Mouse (Mus musculus): ENCODE measurements at regions not wholly inside any gene's neighbourhood (a gene's known extent, or its start where the extent isn't known, plus 50 kb on each side); places are given as distances from the start of the nearest gene placed in this dataset.

DNA sequence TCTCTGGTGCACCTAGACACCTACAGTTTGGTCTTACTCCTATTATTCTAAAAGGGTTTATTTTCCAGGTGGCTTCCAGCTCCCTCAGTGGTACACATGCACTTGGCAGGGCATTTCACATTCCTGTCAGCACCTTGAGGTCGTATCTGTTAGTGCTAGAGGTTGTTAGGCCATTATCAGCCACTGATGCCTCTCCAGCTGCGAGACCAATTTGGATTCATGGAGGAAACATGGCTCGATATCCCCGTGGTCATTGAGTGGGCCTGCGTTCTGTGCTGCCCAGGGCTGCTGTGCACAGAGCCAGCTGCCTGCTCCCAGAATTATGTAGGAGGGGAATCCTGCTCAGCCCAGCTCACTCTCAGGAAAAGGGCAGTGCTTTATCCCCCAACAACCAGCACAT lies 60.1 kb upstream of the Irx1 start:
- H3K27ac ChIP-seq: no peak overlapping the region
- no peak for TF ChIP-seq CTCF (conservative IDR thresholded peaks at IDR 0.05)
- DNase-seq (ENCODE audit: low spot score in 2 of 2): no peak
- no peak overlapping the region for H3K4me3 ChIP-seq

DNA sequence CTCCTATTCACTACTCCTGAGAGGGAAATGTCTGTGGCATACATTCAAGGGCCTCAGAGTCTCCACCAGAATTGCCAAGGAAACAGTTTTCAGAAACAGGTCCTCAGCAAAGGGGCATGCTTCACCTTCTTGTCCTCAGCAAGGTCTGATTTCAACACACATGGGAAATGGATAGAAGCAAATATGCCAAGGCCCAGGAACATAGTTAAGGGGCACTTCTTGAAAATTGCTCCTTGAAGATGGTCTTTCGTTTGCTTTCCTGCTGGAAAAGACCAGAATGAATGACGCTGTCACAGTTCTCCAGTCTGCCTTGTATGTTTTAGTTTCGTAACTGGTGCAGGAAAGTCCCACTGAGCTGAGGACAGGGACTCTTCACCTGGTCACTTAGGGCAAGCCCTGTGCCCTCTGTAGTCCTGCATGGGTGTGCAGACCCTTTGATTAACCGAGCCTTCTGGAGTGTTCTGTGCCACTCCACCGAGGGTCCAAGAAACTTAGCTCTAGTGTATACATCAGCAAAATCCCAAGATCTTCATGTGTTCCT lies 80.5 kb upstream of the Irx1 start:
- TF ChIP-seq CTCF (conservative IDR thresholded peaks at IDR 0.05): no peak
- H3K27ac ChIP-seq: no peak overlapping the region
- H3K4me3 ChIP-seq: no peak overlapping the region
- DNase-seq (ENCODE audit: low spot score in 2 of 2): no peak

DNA sequence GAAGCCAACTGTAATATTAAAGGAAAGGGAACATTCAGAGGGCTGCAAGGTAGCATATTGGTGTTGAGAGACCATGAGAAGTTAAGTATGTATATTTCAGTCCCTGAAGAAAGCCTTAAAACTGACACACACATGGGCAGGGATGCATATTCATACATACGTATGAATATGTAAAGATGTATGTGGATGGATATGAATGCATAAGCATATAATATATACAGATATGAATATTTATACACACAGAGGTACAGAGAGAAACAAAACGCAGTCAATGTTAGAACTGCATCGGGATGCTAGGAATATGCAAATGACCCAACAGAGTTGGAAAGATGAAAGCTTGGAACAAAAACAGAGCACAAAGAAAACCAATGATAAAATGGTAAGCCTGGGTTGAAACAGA lies 92.9 kb upstream of the Irx1 start:
- Histone ChIP-seq H3K4me3 (no peak overlapping the region), H3K27ac (no peak overlapping the region)
- DNase-seq (ENCODE audit: low spot score in 2 of 2): no peak
- no peak for TF ChIP-seq CTCF (conservative IDR thresholded peaks at IDR 0.05)

DNA sequence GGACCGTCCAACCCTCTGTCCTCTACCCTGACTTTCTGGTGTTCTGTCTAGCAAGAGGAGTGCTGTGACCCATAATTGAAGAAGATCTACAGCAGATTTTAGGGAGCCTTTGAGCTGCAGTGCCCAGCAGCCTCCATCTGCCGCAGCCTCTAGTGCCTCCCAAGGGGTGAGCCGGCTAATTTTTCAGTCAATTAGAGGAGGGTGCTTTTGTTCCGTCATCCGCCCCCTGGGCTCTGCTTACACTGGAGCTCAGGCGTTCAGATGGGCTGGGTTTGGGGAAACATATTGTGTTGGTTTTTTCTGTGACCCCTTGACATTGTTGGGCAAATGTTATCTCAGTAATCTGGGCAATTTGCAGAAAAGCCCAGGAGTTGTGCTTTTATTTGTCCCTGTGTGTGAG lies 98.1 kb upstream of the Irx1 start:
- DNase-seq (ENCODE audit: low spot score in 2 of 2): no peak
- TF ChIP-seq CTCF (conservative IDR thresholded peaks at IDR 0.05): no peak

DNA sequence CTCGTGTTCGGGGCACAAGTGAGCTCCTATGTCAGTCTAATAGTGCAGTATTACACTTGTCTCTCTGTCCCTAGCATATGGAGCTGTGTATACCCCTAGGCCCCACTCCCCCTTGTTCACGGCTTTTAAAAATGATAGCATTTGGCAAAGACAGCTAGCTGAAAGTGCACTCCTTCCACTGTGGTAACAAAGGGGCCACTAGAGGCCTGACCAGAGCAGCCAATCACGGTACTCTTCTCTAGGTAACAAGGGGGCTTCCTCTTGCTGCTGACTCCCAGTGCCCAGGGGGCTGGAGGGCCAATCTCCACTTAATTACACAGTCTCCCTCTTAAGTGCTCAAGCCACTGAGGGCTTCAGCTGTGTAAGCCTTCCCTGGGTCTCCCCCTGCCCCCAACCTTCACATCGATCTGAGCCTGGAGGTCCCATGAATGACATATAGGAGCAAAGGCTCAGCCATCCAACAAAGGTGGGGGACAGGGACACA lies 99.8 kb upstream of the Irx1 start:
- no peak for TF ChIP-seq CTCF (conservative IDR thresholded peaks at IDR 0.05)

More for the DNA sequence above, 98.1 kb upstream of the Irx1 start:
- Histone ChIP-seq H3K27ac (no peak overlapping the region), H3K4me3 (no peak overlapping the region)

DNA sequence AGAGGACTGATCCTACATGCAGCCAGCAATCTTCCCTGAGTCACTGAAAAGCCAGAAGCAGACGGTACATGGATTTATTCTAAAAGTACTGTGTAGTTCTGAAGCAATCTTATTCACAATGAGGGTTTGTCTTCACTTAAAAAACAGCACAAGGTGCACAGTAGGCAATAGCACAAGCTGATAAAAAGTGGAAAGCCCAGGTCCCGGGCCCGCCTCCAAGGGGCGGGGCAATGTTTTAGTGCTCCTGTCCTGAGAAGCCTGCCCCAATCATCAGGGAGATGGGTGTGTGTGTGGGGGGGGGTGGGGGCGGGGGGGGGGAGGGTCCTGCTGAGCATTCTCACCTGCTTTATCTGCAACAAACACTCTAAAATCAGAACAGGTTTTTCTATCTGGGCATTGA lies 133.1 kb upstream of the Irx1 start:
- no peak for TF ChIP-seq CTCF (conservative IDR thresholded peaks at IDR 0.05)
- Histone ChIP-seq H3K27ac (no peak overlapping the region), H3K4me3 (no peak overlapping the region)
- DNase-seq (ENCODE audit: low spot score in 2 of 2): no peak

More for the DNA sequence above, 99.8 kb upstream of the Irx1 start:
- no peak overlapping the region for H3K27ac ChIP-seq
- no peak overlapping the region for H3K4me3 ChIP-seq
- DNase-seq (ENCODE audit: low spot score in 2 of 2): no peak

DNA sequence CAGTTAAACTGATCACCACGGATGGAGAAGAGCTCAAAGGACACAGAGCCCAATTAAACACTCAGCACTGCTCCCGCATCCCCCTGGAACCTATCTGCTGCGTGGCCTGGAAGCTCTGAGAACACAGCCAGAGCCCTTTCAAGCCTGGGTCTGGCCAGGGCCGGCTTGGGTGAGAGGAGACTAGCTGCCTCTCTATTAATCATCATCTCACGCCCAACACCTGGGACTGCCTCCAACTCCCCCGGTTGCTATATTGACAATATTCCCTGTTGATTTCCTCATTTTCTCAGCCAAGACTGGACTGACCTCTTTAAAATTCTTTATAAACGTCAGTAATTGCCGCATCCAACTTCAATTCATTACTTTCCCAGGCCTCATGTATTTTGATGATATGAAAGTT lies 133.7 kb upstream of the Irx1 start:
- no peak for TF ChIP-seq CTCF (conservative IDR thresholded peaks at IDR 0.05)
- Histone ChIP-seq H3K4me3 (no peak overlapping the region), H3K27ac (no peak overlapping the region)
- peak in 1 of 2 experiments; percentile 4 for DNase-seq (ENCODE audit: low spot score in 2 of 2)

DNA sequence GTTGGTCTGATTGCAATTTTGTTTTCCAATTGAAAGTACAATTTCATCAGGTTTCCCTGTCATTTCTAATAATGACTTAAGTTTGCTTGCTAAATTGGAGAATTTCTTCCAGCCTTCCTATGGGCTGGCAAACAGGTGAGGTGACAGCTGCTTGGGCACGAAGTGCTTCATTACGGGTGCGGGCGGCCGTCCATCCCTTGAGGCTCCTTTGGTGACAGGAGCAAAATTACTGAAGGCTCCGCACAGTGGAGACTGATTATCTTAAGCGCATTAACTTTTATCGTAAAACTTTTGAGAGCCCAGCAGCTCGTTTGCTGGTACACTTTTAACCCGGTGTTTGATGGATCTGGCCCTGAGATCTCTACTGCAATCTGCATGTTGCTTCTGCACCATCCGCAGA lies 134.3 kb upstream of the Irx1 start:
- H3K4me3 ChIP-seq: no peak overlapping the region
- no peak for TF ChIP-seq CTCF (conservative IDR thresholded peaks at IDR 0.05)
- no peak for DNase-seq (ENCODE audit: low spot score in 2 of 2)
- no peak overlapping the region for H3K27ac ChIP-seq

DNA sequence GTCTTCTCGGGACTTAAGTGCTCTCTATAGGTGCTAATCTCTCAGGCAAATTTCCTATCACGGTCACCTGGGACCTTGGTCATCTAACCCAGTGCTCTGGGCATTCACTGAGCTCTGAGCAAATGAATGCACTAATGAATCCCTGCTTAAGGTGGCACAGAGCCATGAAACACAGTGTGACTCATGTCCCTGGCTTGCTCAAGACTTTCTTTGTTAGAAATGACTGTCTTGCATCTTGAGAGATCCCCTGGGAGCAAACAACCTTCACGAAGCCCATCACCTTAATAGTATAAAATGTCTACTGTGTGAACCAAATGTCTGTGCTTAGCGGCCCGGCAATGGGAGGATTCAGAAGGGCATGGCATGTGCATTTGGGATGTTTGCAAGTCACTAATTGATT lies 137.2 kb upstream of the Irx1 start:
- no peak for TF ChIP-seq CTCF (conservative IDR thresholded peaks at IDR 0.05)

DNA sequence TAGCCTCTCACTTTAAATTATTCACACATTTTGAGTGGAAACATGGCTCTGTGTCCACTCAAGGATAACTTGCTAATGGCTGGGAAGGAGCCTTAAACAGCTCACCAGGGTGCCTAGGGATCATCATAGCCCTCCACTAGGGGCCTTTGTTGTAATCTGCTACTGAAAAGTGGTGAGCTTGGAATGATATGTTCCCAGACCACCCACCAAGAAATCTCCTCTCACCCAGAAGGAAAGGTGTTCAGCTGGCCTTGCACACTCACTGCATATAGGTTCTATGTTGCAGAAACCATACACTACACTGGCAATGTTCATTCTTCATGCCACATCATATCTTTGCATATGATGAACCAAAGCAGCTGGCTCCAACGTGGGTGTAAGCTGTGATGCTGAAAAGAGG lies 145.1 kb upstream of the Irx1 start:
- no peak overlapping the region for H3K27ac ChIP-seq
- H3K4me3 ChIP-seq: no peak overlapping the region
- no peak for DNase-seq (ENCODE audit: low spot score in 2 of 2)
- TF ChIP-seq CTCF (conservative IDR thresholded peaks at IDR 0.05): no peak

More for the DNA sequence above, 137.2 kb upstream of the Irx1 start:
- Histone ChIP-seq H3K27ac (no peak overlapping the region), H3K4me3 (no peak overlapping the region)
- no peak for DNase-seq (ENCODE audit: low spot score in 2 of 2)

DNA sequence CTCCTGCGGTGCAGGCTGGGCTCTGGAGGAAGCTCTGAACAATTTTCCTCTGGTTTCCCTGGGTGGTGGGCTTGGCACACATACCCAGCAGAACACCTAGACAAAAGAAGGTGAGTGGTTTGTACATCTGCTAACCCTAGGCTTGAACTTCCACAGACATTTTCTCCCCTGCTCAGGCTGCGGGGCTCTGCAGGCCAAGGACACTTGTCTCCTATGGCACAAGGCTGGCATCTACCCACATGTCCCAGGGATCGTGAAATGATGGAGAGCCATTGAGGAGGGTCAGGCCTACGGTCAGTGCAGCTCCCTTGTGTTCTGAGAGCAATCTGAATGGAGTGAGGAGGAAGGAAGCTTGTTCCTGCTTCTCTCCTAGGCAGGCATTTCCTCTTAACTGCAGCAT lies 150.4 kb upstream of the Irx1 start:
- no peak overlapping the region for H3K27ac ChIP-seq
- H3K4me3 ChIP-seq: no peak overlapping the region
- no peak for TF ChIP-seq CTCF (conservative IDR thresholded peaks at IDR 0.05)
- DNase-seq (ENCODE audit: low spot score in 2 of 2): no peak

DNA sequence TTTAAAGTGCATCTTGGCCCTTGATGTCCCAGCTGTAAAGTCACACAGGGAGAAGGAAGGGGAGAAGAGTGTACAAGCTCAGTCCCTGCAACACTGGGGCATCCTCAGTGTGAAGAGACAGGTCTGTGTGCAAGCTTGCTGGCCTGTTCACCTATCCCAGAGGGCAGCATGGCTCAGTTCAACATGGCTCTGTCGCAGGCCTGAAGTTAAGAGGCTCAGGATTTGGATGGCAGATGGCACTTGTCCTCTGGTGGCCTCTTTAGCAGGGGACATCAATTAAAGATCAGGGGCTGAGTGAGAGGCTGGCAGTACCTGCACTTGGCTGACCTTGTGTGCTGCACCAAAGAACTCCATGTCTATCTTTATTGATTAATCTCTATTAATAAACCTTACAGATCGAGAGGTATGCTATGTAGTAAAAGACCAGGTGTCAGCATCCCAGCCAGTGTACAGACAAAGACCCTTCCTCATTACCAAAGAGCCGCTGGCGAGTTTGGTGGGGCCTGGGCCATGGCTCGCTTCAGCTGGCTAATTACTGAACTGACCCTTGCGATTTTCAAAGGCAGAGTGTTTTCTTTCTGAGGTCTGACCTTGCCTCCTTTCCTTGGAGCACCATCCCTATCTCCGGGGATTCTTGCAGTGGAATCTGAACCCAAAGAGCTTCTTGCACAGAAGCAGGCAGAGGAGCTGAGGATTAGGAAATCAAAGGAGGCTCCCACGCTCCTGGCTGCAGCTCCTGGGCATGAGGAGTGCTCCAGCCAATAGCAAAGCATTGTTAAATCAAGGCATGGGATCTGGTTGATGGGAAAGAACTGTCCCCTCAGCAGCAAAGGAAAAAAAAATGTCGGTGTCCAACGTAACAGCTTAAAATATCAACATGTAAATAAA lies 151.5 kb upstream of the Irx1 start:
- no peak for DNase-seq (ENCODE audit: low spot score in 2 of 2)
- Histone ChIP-seq H3K4me3 (no peak overlapping the region), H3K27ac (no peak overlapping the region)
- no peak for TF ChIP-seq CTCF (conservative IDR thresholded peaks at IDR 0.05)

DNA sequence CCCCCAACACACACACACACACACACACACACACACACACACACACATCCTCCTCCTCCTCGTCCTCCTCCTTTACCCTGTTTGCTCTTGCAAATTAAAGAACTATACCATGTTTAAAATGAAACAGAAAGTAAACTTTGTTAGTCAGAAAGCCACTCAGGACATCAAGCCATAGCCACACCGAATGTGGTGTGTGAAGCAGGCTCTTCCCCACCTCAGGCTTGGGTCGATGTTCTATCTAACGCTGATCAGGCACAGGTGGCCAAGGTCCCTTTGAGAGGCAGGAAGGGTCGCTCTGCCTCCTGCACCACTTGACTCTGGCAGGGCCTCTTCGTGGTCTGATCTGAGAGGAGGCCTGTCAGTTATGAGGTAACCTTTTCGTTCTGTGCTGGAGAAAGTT lies 156.9 kb upstream of the Irx1 start:
- Histone ChIP-seq H3K27ac (no peak overlapping the region), H3K4me3 (no peak overlapping the region)
- TF ChIP-seq CTCF (conservative IDR thresholded peaks at IDR 0.05): no peak
- DNase-seq (ENCODE audit: low spot score in 2 of 2): no peak

Data from layer of hippocampus, adult 2 months (tissue).